In the genomic region with DNA sequence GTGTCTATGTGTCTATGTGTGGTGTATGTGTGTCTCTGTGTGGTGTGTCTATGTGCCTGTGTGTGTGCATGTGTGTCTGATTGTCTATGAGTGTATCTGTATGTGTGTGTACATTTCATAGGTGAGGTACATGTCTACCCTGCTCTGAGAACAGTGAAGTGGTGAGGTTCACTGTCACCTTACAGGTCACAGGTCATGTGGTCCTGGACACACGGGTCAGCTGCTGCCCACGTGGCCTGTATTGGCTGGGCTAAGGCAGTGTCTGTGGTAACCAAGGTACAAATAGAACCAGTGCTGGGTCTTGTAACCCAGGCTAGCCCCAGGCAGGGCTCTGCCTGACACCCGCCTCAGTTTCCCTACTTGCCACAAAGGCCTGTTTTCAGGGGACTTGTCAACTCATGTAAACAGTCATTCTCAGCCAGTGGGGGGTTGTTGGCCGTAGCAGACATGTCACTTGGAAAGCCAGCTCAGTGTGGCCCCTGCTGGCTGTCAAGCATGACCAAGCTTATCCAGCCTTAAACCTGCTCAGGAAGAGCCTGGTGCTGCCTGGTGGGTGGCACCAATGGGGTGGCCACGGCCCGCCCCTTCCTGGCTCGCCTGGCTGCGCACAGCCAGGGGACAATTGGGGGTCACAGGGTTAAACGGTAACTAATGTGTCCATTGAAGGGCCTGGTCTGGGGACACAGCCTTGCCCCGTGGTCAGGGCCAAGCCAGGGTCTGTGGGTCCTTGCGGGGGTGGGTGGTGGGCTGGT, we compare ENCODE assay signal across 12 mouse cellular contexts. TPM values are rescaled to one million over a fixed set of nuclear protein-coding genes. Genes with fewer than 3 reads are reported as not detected.
A peak's percentile ranks its signal among the peaks of the same experiment; 100 is the strongest.
DNase-seq lines count a peak whose midpoint lies in the region; ATAC-seq and TF ChIP-seq lines count a peak whose summit lies in the region.
"Had no signal": no experiment of that assay in that cellular context is flagged by ENCODE, and none has a peak within 500 bp of the region (broad histone marks: within the 10 kb centered on the region; RNA-seq: fewer than 3 reads in every experiment).

No protein-coding gene starts in this region.

- TF ChIP-seq CTCF in thymus, adult 2 months (IDR thresholded peaks at IDR 0.05; ENCODE audit: borderline replicate concordance, control insufficient read depth, extremely low read depth, insufficient read depth, low read length, poor library complexity): no peak

- H3K9me3 ChIP-seq in hindbrain, embryonic 10.5 days: no peaks in the 10 kb centered on the region
- H3K9me3 ChIP-seq in hindbrain, embryonic 14.5 days (ENCODE audit: control insufficient read depth, low read length): no peaks in the 10 kb centered on the region
- H3K9me3 ChIP-seq in embryonic facial prominence, embryonic 10.5 days: no peaks in the 10 kb centered on the region
- no peaks in the 10 kb centered on the region for H3K9me3 ChIP-seq in kidney, embryonic 14.5 days (ENCODE audit: control insufficient read depth, low read length)
- no peaks in the 10 kb centered on the region for H3K9me3 ChIP-seq in liver, embryonic 15.5 days (replicated peaks)

- H3K4me1 ChIP-seq in hindbrain, embryonic 10.5 days (replicated peaks): peaks cover 80% of the 10 kb centered on the region
- H3K4me1 ChIP-seq in hindbrain, embryonic 14.5 days (replicated peaks; ENCODE audit: control insufficient read depth, insufficient read depth, low read length): peaks cover 11% of the 10 kb centered on the region
- H3K4me1 ChIP-seq in embryonic facial prominence, embryonic 10.5 days: peaks cover 76% of the 10 kb centered on the region
- peaks cover 57% of the 10 kb centered on the region for H3K4me1 ChIP-seq in kidney, embryonic 14.5 days (ENCODE audit: control insufficient read depth, insufficient read depth, low read length)
- peaks cover 98% of the 10 kb centered on the region for H3K4me1 ChIP-seq in liver, embryonic 15.5 days (replicated peaks)
- H3K4me1 ChIP-seq in thymus, adult 2 months (replicated peaks; ENCODE audit: control insufficient read depth, insufficient read depth, low read length): peaks cover 16% of the 10 kb centered on the region

- intact Hi-C loops in left cerebral cortex, postnatal 14 days (cut with DNase I): no loop called here

- ATAC-seq in hindbrain, embryonic 14.5 days (ENCODE audit: low FRiP score): no peak
- peak; percentile 62; the same call in 1 of the 2 replicates for ATAC-seq in kidney, embryonic 14.5 days (ENCODE audit: low FRiP score, low TSS enrichment)
- peak; percentile 58 for ATAC-seq in liver, embryonic 15.5 days (ENCODE audit: insufficient read depth)
- ATAC-seq: hindbrain, embryonic 16.5 days had no signal

- peaks cover 80% of the 10 kb centered on the region for H3K36me3 ChIP-seq in hindbrain, embryonic 10.5 days
- peaks cover 14% of the 10 kb centered on the region; the same call in 1 of the 2 replicates for H3K36me3 ChIP-seq in hindbrain, embryonic 14.5 days (replicated peaks; ENCODE audit: control insufficient read depth, insufficient read depth)
- H3K36me3 ChIP-seq in embryonic facial prominence, embryonic 10.5 days (replicated peaks): peaks cover 96% of the 10 kb centered on the region
- peaks cover 48% of the 10 kb centered on the region; the same call in 1 of the 2 replicates for H3K36me3 ChIP-seq in kidney, embryonic 14.5 days (ENCODE audit: control insufficient read depth, insufficient read depth, low read length)
- peaks cover 24% of the 10 kb centered on the region; the same call in 1 of the 2 replicates for H3K36me3 ChIP-seq in liver, embryonic 15.5 days (replicated peaks)
- H3K36me3 ChIP-seq in thymus, adult 2 months (ENCODE audit: control insufficient read depth, insufficient read depth, low read length): no peaks in the 10 kb centered on the region

- no peak for TF ChIP-seq POLR2A in thymus, adult 2 months (IDR thresholded peaks at IDR 0.05; ENCODE audit: control insufficient read depth, extremely low read depth, insufficient read depth, low read length, poor library complexity)

- 37% methylated on average over 11 of the region's 11 CpGs for WGBS in hindbrain, embryonic 10.5 days
- WGBS in hindbrain, embryonic 14.5 days: 33% methylated on average over 11 of the region's 11 CpGs
- WGBS in embryonic facial prominence, embryonic 10.5 days: 46% methylated on average over 11 of the region's 11 CpGs
- 61% methylated on average over 11 of the region's 11 CpGs for WGBS in kidney, embryonic 14.5 days
- 65% methylated on average over 11 of the region's 11 CpGs for WGBS in liver, embryonic 15.5 days (ENCODE audit: insufficient replicate concordance)
- WGBS in thymus, adult 2 months: 67% methylated on average over 11 of the region's 11 CpGs

- peaks cover 93% of the 10 kb centered on the region for H3K27me3 ChIP-seq in hindbrain, embryonic 10.5 days (ENCODE audit: insufficient read depth, poor library complexity, severe bottlenecking)
- H3K27me3 ChIP-seq in hindbrain, embryonic 14.5 days (ENCODE audit: control insufficient read depth, insufficient read depth, low read length): no peaks in the 10 kb centered on the region
- H3K27me3 ChIP-seq in embryonic facial prominence, embryonic 10.5 days (replicated peaks; ENCODE audit: low read depth, poor library complexity, severe bottlenecking): no peaks in the 10 kb centered on the region
- H3K27me3 ChIP-seq in kidney, embryonic 14.5 days (ENCODE audit: control insufficient read depth, insufficient read depth, low read length): no peaks in the 10 kb centered on the region
- H3K27me3 ChIP-seq in liver, embryonic 15.5 days: no peaks in the 10 kb centered on the region
- H3K27me3 ChIP-seq in thymus, adult 2 months (ENCODE audit: control insufficient read depth, insufficient read depth, low read length): no peaks in the 10 kb centered on the region

- no peak for DNase-seq in hindbrain, embryonic 10.5 days (ENCODE audit: low spot score)
- no peak for DNase-seq in hindbrain, embryonic 14.5 days (ENCODE audit: low spot score)
- no peak for DNase-seq in embryonic facial prominence, embryonic 10.5 days (ENCODE audit: low spot score)
- no peak for DNase-seq in thymus, adult 2 months
- DNase-seq in frontal cortex, postnatal 14 days (ENCODE audit: low spot score in 2 of 2): no peak
- DNase-seq in left cerebral cortex, postnatal 14 days (ENCODE audit: low spot score in 2 of 2): no peak
- DNase-seq: thymus, postnatal 4 days had no signal

- no peak overlapping the region for H3K9ac ChIP-seq in hindbrain, embryonic 14.5 days
- no peak overlapping the region for H3K9ac ChIP-seq in kidney, embryonic 14.5 days (ENCODE audit: low read depth, low read length)
- H3K9ac ChIP-seq in liver, embryonic 15.5 days: no peak overlapping the region

- H3K4me3 ChIP-seq in hindbrain, embryonic 10.5 days: peak overlapping the region; percentile 16; the same call in 1 of the 2 replicates
- H3K4me3 ChIP-seq in hindbrain, embryonic 14.5 days (replicated peaks; ENCODE audit: low read length): no peak overlapping the region
- H3K4me3 ChIP-seq in embryonic facial prominence, embryonic 10.5 days: peak overlapping the region; percentile 8
- H3K4me3 ChIP-seq in kidney, embryonic 14.5 days (ENCODE audit: low read length): no peak overlapping the region
- no peak overlapping the region for H3K4me3 ChIP-seq in liver, embryonic 15.5 days (replicated peaks)
- H3K4me3 ChIP-seq in thymus, adult 2 months (ENCODE audit: control insufficient read depth, insufficient read depth, low read length): no peak overlapping the region
- H3K4me3 ChIP-seq: left cerebral cortex, adult 2 months had no signal

- no peak overlapping the region for H3K4me2 ChIP-seq in hindbrain, embryonic 14.5 days (replicated peaks)
- no peak overlapping the region for H3K4me2 ChIP-seq in kidney, embryonic 14.5 days (replicated peaks; ENCODE audit: low read depth, low read length)
- no peak overlapping the region; the same call in 1 of the 2 replicates for H3K4me2 ChIP-seq in liver, embryonic 15.5 days

- peak overlapping the region; percentile 56; the same call in 1 of the 2 replicates for H3K27ac ChIP-seq in hindbrain, embryonic 10.5 days
- H3K27ac ChIP-seq in hindbrain, embryonic 14.5 days: no peak overlapping the region
- peak overlapping the region; percentile 44; the same call in 1 of the 2 replicates for H3K27ac ChIP-seq in embryonic facial prominence, embryonic 10.5 days (replicated peaks)
- H3K27ac ChIP-seq in kidney, embryonic 14.5 days (ENCODE audit: low read depth, low read length): peak overlapping the region; percentile 52
- peak overlapping the region; percentile 78 for H3K27ac ChIP-seq in liver, embryonic 15.5 days (replicated peaks)
- H3K27ac ChIP-seq in thymus, adult 2 months (ENCODE audit: control insufficient read depth, insufficient read depth, low read length): no peak overlapping the region
- H3K27ac ChIP-seq: left cerebral cortex, adult 2 months had no signal

RNA-seq across cellular contexts. Expression of a gene that starts 11.1 kb away (rescaled TPM):
- 11.1 and 15.0 TPM in 2 replicates for polyA plus RNA-seq in hindbrain, embryonic 10.5 days (2016; fragmentation: Nextera tagmentation; extraction: Ambion mirVana)
- polyA plus RNA-seq in hindbrain, embryonic 14.5 days (2014; fragmentation: Nextera tagmentation; extraction: Ambion mirVana): 3.4 and 3.8 TPM in 2 replicates
- polyA plus RNA-seq in embryonic facial prominence, embryonic 10.5 days (2016; fragmentation: Nextera tagmentation; extraction: Ambion mirVana): 15.7 and 18.0 TPM in 2 replicates
- 12.0 and 12.3 TPM in 2 replicates for polyA plus RNA-seq in kidney, embryonic 14.5 days (2014; fragmentation: Nextera tagmentation; extraction: Ambion mirVana)
- 6.1 and 7.4 TPM in 2 replicates for polyA plus RNA-seq in liver, embryonic 15.5 days (2015; fragmentation: Nextera tagmentation; extraction: Ambion mirVana)
- polyA plus RNA-seq in thymus, adult 2 months (2012; rRNA removed): 12.5 and 13.5 TPM in 2 replicates
- 1 to 10 TPM; 5.4 to 7.0 TPM for total RNA-seq in left cerebral cortex, postnatal 14 days (2021)

RNA-seq across cellular contexts. Expression of a gene that starts 16.9 kb away (rescaled TPM):
- polyA plus RNA-seq in hindbrain, embryonic 10.5 days (2016; fragmentation: Nextera tagmentation; extraction: Ambion mirVana): 130 and 152 TPM in 2 replicates
- 228 and 232 TPM in 2 replicates for polyA plus RNA-seq in hindbrain, embryonic 14.5 days (2014; fragmentation: Nextera tagmentation; extraction: Ambion mirVana)
- 125 and 136 TPM in 2 replicates for polyA plus RNA-seq in embryonic facial prominence, embryonic 10.5 days (2016; fragmentation: Nextera tagmentation; extraction: Ambion mirVana)
- polyA plus RNA-seq in kidney, embryonic 14.5 days (2014; fragmentation: Nextera tagmentation; extraction: Ambion mirVana): 102 and 137 TPM in 2 replicates
- polyA plus RNA-seq in liver, embryonic 15.5 days (2015; fragmentation: Nextera tagmentation; extraction: Ambion mirVana): 52.4 and 55.6 TPM in 2 replicates
- 279 and 303 TPM in 2 replicates for polyA plus RNA-seq in thymus, adult 2 months (2012; rRNA removed)
- 100 to 1,000 TPM; 438 to 440 TPM for total RNA-seq in left cerebral cortex, postnatal 14 days (2021)

RNA-seq across cellular contexts. Expression of a gene that starts 21.2 kb away (rescaled TPM):
- 0.72 and 0.80 TPM in 2 replicates for polyA plus RNA-seq in hindbrain, embryonic 10.5 days (2016; fragmentation: Nextera tagmentation; extraction: Ambion mirVana)
- polyA plus RNA-seq in hindbrain, embryonic 14.5 days (2014; fragmentation: Nextera tagmentation; extraction: Ambion mirVana): 1.7 and 2.6 TPM in 2 replicates
- 0.33 and 0.37 TPM in 2 replicates for polyA plus RNA-seq in embryonic facial prominence, embryonic 10.5 days (2016; fragmentation: Nextera tagmentation; extraction: Ambion mirVana)
- polyA plus RNA-seq in kidney, embryonic 14.5 days (2014; fragmentation: Nextera tagmentation; extraction: Ambion mirVana): 0.47 and 0.61 TPM in 2 replicates
- 0.32 and 0.37 TPM in 2 replicates for polyA plus RNA-seq in liver, embryonic 15.5 days (2015; fragmentation: Nextera tagmentation; extraction: Ambion mirVana)
- 5.8 and 7.5 TPM in 2 replicates for polyA plus RNA-seq in thymus, adult 2 months (2012; rRNA removed)
- total RNA-seq in left cerebral cortex, postnatal 14 days (2021): 1 to 10 TPM; 5.7 to 7.6 TPM

RNA-seq across cellular contexts. Expression of a gene that starts 22.0 kb away (rescaled TPM):
- polyA plus RNA-seq in hindbrain, embryonic 10.5 days (2016; fragmentation: Nextera tagmentation; extraction: Ambion mirVana): 128 and 140 TPM in 2 replicates
- polyA plus RNA-seq in hindbrain, embryonic 14.5 days (2014; fragmentation: Nextera tagmentation; extraction: Ambion mirVana): 91.8 and 97.8 TPM in 2 replicates
- 166 TPM in 2 replicates for polyA plus RNA-seq in embryonic facial prominence, embryonic 10.5 days (2016; fragmentation: Nextera tagmentation; extraction: Ambion mirVana)
- polyA plus RNA-seq in kidney, embryonic 14.5 days (2014; fragmentation: Nextera tagmentation; extraction: Ambion mirVana): 132 and 147 TPM in 2 replicates
- 46.3 and 48.4 TPM in 2 replicates for polyA plus RNA-seq in liver, embryonic 15.5 days (2015; fragmentation: Nextera tagmentation; extraction: Ambion mirVana)
- 68.1 and 74.5 TPM in 2 replicates for polyA plus RNA-seq in thymus, adult 2 months (2012; rRNA removed)
- total RNA-seq in left cerebral cortex, postnatal 14 days (2021): 10 to 100 TPM; 45.3 to 46.5 TPM

RNA-seq across cellular contexts. Expression of a gene that starts 27.3 kb away (rescaled TPM):
- 2.6 and 4.5 TPM in 2 replicates for polyA plus RNA-seq in hindbrain, embryonic 10.5 days (2016; fragmentation: Nextera tagmentation; extraction: Ambion mirVana)
- 1.1 TPM in 1 of 2 replicates, not detected in the other for polyA plus RNA-seq in hindbrain, embryonic 14.5 days (2014; fragmentation: Nextera tagmentation; extraction: Ambion mirVana)
- 3.4 TPM in 1 of 2 replicates, not detected in the other for polyA plus RNA-seq in embryonic facial prominence, embryonic 10.5 days (2016; fragmentation: Nextera tagmentation; extraction: Ambion mirVana)
- 4.6 and 10.8 TPM in 2 replicates for polyA plus RNA-seq in kidney, embryonic 14.5 days (2014; fragmentation: Nextera tagmentation; extraction: Ambion mirVana)
- not detected in 2 replicates for polyA plus RNA-seq in liver, embryonic 15.5 days (2015; fragmentation: Nextera tagmentation; extraction: Ambion mirVana)
- not detected in 2 replicates for polyA plus RNA-seq in thymus, adult 2 months (2012; rRNA removed)
- total RNA-seq in left cerebral cortex, postnatal 14 days (2021): not detected
- total RNA-seq: left cerebral cortex, adult 2 months had no signal
- polyA plus RNA-seq: frontal cortex, adult 2 months had no signal

Comparison
In these comparisons a context has a peak if more than half of its experiments do, and no peak if none do; other contexts are left out.
1. H3K27ac ChIP-seq: peak in hindbrain, embryonic 10.5 days (single experiment), embryonic facial prominence, embryonic 10.5 days (single experiment), kidney, embryonic 14.5 days (single experiment) and liver, embryonic 15.5 days (single experiment); none in hindbrain, embryonic 14.5 days (single experiment) and thymus, adult 2 months (single experiment).
2. H3K4me3 ChIP-seq: peak in hindbrain, embryonic 10.5 days (single experiment) and embryonic facial prominence, embryonic 10.5 days (single experiment); none in hindbrain, embryonic 14.5 days (single experiment), kidney, embryonic 14.5 days (single experiment), liver, embryonic 15.5 days (single experiment) and thymus, adult 2 months (single experiment).